Mouse (Mus musculus): ENCODE data around the gene Olfml2a.

Olfml2a gene

GRCm38 (mm10) chr2:38931851-38932667 is at the start of gene Olfml2a:
Gene Olfml2a, plus strand, starts transcription at chr2:38931978.
- peak; percentile 82 for DNase-seq

GRCm38 (mm10) chr2:38902866-38903265 is 28.9 kb upstream of the Olfml2a start:
- no peak for DNase-seq

- no peak for DNase-seq
Observed at GRCm38 (mm10) chr2:38904290-38904689, 27.5 kb upstream of the Olfml2a start.

- DNase-seq: no peak
Observed at GRCm38 (mm10) chr2:38906097-38906496, 25.7 kb upstream of the Olfml2a start.

- no peak for DNase-seq
Observed at GRCm38 (mm10) chr2:38908604-38909003, 23.2 kb upstream of the Olfml2a start.

GRCm38 (mm10) chr2:38914517-38914916 is 17.3 kb upstream of the Olfml2a start:
- no peak for DNase-seq

GRCm38 (mm10) chr2:38914965-38915364 is 16.8 kb upstream of the Olfml2a start:
- DNase-seq: no peak

- no peak for DNase-seq
Observed at GRCm38 (mm10) chr2:38916947-38917691, 14.7 kb upstream of the Olfml2a start.

- DNase-seq: no peak
Observed at GRCm38 (mm10) chr2:38921374-38921773, 10.4 kb upstream of the Olfml2a start.

- DNase-seq: no peak
Observed at GRCm38 (mm10) chr2:38923471-38923870, 8.3 kb upstream of the Olfml2a start.

- no peak for DNase-seq
Observed at GRCm38 (mm10) chr2:38923911-38924310, 7.9 kb upstream of the Olfml2a start.

GRCm38 (mm10) chr2:38924571-38924970 is 7.2 kb upstream of the Olfml2a start:
- no peak for DNase-seq

- peak; percentile 47 for DNase-seq
Observed at GRCm38 (mm10) chr2:38925171-38926080, 6.4 kb upstream of the Olfml2a start.

GRCm38 (mm10) chr2:38926145-38926891 is 5.5 kb upstream of the Olfml2a start:
- peak; percentile 97 for DNase-seq

GRCm38 (mm10) chr2:38927115-38927979 is 4.4 kb upstream of the Olfml2a start, which contains the start of gene Nr6a1:
Gene Nr6a1, minus strand, starts transcription at chr2:38927688.
- DNase-seq: peak; percentile 85

GRCm38 (mm10) chr2:38930269-38930668 is 1.5 kb upstream of the Olfml2a start:
- DNase-seq: no peak

GRCm38 (mm10) chr2:38933931-38934330 is 2.2 kb downstream of the Olfml2a start:
- no peak for DNase-seq

- no peak for DNase-seq
Observed at GRCm38 (mm10) chr2:38934936-38935335, 3.2 kb downstream of the Olfml2a start.

GRCm38 (mm10) chr2:38936721-38937378 is 5.1 kb downstream of the Olfml2a start:
- DNase-seq: no peak

GRCm38 (mm10) chr2:38937396-38937795 is 5.6 kb downstream of the Olfml2a start:
- no peak for DNase-seq

GRCm38 (mm10) chr2:38938007-38938406 is 6.2 kb downstream of the Olfml2a start:
- no peak for DNase-seq
